Mouse (Mus musculus) naive thymus-derived CD4-positive, alpha-beta T cell, adult 2 months (primary cell): Measurements from ENCODE around the gene Mndal.
"Not testable (repeated sequence)": the region's sequence is repeated elsewhere in the genome, so short reads cannot be mapped to it uniquely, and the experiment has no call there.

Experiments used
- DNase-seq: peaks from one replicate; pipeline ENCODE4 v3.0.0-alpha.2; 2011; ENCODE audit warnings: low read depth

Gene Mndal

DNA sequence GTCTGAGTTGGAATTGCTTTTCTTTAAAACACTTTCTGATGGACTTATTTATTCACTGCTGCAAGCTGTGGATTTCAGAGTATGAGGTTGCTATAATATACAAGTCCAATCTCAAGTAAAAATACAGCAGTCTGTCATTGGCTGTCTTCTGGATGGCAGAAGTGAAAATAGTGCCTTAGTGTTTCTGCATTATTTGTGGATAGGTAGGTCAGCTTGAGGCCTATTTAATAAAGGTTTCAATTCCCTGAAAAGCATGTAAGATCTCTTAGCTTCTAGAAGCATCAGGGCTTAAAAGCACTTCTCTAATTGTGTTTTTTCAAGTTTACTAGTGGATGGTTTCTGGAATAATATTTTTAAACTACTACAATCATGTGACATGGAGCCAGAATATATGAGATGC, 52.5 kb downstream of the Mndal start:
- not testable (repeated sequence) for DNase-seq

DNA sequence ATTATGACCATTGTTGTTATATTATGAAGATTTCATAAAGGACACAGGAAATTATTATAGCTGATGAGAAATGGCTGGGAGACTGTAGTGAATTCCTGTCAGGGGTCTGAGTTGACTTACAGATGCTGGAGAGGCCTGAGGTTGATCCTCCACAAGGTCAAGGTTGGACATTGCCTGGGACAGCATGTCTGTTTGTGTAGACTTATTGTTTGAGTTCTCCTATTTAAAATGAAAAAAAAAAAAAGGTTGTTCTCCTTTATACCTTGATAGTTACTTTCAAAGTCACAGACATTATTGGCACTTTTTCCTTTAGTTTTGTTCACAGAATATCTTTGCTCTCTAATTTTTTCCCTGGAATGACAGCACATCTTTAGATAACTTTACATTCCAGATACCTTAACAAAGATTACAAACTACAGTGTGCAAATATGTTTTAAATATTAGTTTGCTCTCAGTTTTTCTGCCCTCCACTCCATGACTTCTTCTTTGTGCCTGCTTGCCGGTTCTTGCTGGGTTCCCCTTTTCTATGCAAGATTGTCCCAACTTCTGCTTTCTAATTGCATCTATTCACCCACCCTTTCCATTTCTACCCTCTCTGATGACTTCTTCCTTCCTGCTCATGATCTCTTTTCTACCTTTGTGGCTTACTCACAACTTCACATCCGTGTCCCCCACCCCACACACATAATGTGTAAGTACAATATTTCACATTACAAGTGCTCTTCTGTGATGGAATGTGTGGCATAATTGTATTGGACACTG, 55.1 kb downstream of the Mndal start:
- not testable (repeated sequence) for DNase-seq

DNA sequence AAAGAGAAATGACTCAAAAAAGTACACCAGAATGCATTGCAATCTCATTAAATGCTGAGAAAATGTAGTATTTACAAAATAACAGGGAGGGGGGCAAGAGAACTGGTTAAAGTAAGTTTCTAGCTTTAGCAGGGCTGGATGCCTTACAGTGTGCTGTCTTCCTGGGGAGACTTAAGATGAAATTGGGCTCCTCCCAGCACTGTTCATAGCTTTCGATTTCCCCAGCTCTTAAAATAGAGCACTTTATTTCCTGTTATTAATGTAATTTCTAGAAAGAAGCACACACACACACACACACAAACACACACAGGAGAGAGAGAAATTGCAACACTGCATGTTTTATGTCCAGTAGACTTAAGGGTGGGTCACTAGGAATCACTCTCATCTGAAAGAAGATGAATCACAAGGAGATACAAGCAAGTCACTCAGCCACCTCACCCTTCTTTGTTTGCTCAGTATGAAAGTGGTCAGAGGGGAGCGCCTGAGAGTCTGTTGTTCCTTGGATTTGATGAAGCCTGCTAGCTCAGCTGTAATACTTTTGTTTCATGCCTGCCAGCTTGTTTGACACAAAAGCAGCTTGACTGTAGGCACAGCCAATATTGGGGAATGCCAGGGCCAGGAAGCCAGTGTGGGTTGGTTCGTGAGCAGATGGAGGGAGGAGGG, 62.2 kb downstream of the Mndal start:
- DNase-seq, result peak; percentile 49

DNA sequence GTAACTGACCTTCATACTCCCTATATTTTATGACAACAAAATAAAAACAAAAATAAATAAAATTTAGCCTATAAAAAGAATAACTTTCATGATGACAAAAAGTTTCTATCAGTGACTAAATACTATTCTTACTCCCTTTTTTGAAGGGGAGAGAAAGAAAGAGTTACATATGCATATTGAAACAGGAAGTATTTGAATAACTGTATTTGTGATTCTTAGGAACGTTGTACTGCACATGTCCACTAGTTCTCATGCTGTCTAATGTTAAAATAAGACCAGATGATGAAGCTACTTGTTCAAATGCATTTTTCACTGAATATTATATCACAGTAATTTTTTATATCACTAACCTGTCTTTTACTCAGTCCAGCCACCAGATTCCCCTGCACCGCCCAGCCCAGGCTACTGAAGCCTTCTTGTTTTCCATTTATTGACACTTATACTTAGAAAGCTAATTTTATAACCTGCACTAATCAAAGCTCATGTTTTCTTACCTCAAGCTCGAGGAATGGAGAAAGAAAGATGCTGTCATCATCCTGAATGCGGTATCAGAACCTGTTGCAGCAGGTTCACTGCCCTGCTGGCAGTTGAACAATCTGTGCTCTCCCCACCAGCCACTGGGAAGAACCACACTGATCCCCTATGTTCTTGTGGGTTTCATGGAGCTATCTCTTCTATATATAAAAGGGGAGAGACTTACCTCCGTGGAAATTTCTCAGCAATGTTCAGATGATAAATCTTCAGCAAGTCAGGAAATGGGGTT, 62.9 kb downstream of the Mndal start:
- peak; percentile 34 for DNase-seq

DNA sequence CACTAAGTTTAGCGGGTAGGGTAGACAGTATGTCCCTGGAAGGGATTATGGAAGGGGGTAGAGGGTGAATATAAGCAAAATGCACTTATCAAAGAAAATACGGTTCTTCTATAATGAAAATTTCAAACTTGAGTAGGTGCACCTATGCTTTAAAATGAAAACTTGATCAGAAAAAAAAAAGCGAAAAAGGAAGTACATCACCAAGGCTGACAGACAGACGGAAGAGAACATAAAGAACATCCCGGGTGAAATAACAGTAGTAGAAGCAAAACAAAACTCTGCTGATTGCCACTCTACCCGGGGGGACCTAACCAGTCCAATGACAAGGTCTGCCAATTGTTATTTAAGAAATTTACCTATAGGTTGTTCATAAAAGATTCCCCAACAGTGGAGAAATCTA, 64.0 kb downstream of the Mndal start:
- DNase-seq, result peak; percentile 47

DNA sequence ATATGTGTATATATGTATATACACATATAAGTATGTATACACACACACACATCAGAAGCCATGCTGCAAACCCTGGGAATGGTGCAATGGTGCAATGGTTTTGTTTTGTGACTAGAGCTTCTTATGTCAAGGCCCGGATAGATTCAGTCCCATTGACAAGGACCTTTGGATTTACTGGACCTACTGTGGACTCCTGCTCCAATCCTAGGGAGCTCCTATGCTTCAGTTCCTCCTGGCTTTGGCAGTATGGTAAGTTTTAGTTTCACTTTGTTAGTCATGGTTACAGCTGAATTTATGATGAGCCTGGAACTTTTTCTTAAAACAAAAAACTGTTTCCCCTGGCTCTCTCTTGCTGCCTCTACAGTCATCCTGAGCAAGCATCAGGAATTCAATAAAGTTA, 65.2 kb downstream of the Mndal start:
- DNase-seq, result not testable (repeated sequence)

DNA sequence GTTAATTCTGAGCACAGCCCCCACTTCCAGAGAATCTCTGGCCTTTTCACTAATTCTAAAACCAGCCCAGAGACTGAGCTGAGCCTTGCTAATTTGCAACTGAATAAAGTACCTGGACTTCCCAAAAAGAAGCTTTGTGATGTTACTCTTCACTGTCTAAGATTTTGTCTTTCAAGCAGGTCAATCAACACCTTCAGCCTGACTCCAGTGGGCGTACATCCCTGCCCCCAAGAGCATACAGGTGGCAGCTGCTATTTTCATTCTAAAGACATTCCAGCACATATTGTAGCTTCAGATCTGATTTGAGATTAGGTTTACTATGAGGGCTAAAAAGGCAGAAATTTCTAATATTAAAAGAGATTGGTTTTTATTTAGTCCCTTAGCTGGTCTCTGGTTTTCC, 73.7 kb downstream of the Mndal start:
- DNase-seq, result not testable (repeated sequence)

DNA sequence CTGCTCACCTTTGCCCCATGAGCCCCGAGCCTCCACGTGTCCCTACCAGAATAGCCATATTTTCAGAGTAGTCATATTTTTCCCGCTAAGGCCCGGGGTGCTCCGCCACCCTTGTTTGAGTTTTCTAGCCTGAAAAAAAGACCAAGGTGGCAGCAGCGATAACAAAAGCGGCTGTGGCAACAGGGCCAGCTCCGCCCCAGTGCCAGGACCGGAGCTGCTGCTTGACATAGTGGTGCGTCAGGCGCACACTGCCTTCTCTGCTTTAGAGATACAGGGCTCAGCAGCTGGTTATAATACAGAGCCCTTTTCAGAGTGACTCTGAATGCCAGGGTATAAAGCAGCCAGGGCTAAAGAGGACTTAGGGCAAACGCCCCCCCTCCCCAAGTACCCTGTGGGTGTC, 75.8 kb downstream of the Mndal start:
- DNase-seq, result no peak

DNA sequence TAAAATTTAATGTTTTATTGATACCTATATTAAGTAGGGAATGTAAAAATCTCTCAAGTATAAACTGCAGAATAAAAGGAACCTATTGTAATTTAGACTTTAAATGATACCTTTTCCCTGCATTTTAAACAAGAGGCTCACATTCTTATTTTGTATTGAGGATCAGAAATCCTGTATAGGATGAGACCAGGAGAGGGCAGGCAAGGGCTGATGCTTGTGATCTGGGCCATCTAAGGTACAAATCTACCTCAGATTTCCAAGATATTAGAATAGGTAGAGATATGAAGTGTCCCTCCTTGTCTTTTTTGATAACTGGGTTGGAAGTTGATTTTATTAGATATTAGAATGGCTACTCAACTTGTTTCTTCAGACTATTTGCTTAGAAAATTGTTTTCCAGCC, 88.6 kb downstream of the Mndal start:
- DNase-seq, result peak; percentile 30

DNA sequence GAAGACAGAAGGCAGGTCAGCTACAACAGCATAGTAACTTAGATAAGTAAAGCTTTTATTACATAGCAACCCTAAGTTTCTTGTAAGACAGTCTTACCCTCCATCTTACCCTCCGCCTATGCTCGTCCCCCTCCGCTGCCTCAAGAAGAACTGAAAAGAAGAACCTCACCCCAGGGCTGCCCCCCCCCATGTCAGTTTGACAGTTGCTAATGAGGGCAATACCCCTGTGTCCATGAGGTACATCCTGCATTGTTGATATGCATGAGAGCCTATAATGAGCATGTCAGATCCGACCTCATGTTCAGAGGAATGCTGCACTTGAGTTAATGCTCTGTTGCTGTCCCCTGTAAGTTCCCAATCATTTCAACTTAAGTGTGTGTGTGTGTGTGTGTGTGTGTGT, 89.4 kb downstream of the Mndal start:
- DNase-seq, result not testable (repeated sequence)

DNA sequence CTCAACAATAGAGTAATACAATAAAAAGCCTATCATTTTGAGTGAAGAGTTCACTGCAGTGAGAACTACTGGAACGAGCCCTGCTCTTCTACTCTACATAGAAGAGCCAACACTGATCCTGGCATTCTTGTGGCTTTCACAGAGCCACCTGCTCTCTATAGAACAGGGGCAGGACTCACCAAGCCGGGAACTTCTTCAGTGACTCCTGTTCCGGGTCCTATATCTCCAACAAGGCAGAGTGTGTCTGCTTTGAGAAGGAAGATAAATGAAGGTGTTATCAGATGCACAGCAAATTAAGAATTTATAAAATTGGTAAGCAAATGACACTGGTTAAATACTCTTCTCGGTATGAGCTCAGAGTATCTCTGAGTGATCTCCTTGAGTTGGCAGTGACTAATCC, 96.1 kb downstream of the Mndal start:
- not testable (repeated sequence) for DNase-seq

DNA sequence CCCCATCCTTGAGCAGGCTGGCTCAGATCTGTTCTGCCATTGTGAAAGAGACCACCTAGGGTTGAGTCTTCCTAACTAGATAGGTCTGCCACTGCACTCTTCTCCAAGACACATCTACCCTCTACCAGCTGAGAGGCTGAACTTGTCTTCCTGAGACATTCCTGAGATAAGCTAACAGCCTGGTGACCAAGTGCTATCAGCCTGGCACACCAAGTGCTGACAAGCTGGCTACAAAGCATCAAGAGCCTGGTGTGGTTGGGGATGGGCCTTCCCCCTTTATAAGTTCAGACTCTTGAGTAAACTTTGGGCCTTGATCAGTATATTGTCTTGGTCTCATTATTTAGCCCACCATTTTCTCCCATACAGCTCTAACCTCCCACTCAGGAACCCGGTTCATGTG, 97.5 kb downstream of the Mndal start:
- no peak for DNase-seq

DNA sequence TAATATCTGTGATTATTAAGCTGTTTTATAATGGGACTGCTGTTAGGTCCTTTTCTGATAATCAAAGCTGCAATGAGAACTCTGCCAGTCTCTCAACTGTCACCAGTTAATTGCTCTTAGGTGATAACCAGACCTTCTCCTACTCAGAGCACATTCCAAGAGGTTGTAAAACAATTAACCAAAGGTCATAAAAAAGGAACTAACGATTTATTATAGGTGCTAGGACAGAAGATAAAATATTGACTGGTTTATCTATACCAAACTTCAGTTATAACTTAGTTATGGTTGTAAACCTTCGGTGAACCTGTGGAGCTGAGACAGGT, 120.8 kb downstream of the Mndal start:
- not testable (repeated sequence) for DNase-seq

DNA sequence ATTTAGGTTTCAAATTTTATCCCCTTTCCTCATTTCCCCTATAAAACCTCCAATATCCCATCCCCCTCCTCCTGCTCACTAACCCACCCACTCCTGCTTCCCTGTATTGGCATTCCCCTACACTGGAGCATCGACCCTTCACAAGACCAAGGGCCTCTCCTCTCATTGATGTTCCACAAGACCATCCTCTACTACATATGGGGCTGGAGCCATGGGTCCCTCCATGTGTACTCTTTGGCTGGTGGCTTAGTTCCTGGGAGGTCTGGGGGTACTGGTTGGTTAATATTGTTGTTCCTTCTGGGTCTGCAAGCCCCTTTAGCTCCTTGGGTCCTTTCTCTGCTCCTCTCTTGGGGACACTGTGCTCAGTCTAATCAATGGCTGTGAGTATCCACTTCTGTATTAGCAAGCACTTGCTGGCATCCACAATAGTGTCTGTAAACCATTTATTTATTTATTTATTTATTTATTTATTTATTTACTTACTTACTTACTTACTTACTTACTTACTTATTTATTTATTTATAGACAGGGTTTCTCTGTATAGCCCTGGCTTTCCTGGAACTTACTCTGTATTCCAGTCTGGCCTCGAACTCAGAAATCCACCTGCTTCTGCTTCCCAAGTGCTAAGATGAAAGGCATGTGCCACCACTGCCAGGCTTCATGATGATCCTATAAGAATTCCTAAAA, 121.4 kb downstream of the Mndal start:
- not testable (repeated sequence) for DNase-seq

DNA sequence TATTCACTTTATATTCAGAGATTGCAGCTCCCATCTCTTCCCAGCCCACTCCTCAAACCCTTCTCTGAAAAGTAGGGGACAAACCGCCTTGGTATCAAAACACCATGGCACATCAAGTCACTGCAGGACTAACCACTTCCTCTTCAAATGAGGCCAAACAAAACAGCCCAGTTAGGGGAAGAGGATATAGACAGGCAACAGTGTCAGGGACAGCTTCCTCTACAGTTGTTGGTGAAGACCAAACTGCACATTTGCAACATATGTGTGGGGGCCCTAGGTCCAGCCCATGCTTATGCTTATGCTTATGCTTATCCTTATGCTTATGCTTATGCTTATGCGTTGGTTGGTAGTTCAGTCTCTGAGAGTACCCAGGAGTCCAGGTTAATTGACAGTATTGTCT, 133.0 kb downstream of the Mndal start:
- DNase-seq, result peak; percentile 23

DNA sequence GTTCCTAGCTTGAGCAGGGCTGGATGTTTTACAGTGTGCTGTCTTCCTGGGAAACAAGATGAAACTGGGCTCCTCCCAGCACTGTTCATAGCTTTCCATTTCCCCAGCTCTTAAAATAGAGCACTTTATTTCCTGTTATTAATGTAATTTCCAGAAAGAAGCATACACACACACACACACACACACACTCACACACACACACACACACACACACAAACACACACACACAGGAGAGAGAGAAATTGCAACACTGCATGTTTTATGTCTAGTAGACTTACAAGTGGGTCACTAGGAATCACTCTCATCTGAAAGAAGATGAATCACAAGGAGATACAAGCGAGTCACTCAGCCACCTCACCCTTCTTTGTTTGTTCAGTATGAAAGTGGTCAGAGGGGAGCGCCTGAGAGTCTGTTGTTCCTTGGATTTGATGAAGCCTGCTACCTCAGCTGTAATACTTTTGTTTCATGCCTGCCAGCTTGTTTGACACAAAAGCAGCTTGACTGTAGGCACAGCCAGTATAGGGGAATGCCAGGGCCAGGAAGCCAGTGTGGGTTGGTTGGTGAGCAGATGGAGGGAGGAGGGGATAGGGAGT, 139.5 kb downstream of the Mndal start:
- DNase-seq, result not testable (repeated sequence)

DNA sequence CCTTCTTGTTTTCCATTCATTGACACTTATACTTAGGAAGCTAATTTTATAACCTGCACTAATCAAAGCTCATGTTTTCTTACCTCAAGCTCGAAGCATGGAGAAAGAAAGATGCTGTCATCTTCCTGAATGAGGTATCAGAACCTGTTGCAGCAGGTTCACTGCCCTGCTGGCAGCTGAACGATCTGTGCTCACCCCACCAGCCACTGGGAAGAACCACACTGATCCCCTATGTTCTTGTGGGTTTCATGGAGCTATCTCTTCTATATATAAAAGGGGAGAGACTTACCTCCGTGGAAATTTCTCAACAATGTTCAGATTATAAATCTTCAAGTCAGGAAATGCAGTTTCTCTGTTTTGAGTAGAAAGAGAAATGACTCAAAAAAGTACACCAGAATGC, 140.1 kb downstream of the Mndal start:
- not testable (repeated sequence) for DNase-seq

DNA sequence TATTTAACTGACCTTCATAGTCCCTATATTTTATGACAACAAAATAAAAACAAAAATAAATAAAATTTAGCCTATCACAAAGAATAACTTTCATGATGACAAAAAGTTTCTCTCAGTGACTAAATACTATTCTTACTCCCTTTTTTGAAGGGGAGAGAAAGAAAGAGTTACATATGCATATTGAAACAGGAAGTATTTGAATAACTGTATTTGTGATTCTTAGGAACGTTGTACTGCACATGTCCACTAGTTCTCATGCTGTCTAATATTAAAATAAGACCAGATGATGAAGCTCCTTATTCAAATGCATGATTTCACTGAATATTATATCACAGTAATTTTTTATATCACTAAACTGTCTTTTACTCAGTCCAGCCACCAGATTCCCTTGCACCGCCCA, 140.5 kb downstream of the Mndal start:
- not testable (repeated sequence) for DNase-seq
